Mouse (Mus musculus) retina, adult 2 months (tissue): Measurements from ENCODE around the gene Dnah1.

ENCODE experiments used
- DNase-seq: peaks from one replicate; pipeline ENCODE4 v3.0.0-alpha.2; 2012; ENCODE audit warnings: low read depth, low spot score

Gene Dnah1

DNA sequence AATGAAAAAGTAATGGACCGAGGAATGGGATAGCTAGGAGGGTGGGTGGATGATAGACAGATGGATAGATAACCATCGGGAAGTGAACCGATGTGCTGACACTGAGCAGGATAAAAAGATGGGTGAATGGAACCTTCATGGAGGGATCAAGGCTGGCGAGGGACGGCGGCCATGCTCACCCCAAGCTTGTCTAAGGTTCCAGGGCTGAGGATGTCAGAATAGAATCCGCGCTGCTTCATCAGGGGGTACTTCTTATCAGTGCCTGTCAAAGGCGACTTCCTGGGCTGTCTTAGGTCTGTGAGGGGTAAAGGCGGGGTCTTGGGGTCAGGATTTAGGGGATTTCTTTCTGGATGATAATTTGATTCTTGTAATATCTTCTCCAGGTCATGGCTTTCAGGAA lies 4.2 kb downstream of the Dnah1 start:
- no peak for DNase-seq

DNA sequence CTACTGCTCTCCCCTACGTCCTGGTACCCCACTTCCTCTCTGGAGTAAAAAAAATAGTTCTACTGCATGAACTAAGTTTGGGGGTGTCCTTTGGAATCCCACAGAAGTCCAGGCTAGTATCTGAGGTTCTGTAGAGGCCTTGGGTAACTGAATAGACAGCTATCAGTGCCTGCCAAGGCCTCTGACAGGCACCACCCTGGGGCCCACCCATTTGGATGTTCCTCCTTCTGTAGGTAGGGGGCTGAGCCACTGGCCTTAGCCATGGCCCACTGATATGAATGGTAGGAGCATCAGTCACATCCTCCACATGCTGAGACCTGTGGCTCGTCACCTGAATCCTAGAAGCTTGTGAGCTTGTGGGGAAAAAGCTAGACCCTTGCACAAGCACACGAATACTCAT lies 5.9 kb downstream of the Dnah1 start:
- DNase-seq, result no peak

DNA sequence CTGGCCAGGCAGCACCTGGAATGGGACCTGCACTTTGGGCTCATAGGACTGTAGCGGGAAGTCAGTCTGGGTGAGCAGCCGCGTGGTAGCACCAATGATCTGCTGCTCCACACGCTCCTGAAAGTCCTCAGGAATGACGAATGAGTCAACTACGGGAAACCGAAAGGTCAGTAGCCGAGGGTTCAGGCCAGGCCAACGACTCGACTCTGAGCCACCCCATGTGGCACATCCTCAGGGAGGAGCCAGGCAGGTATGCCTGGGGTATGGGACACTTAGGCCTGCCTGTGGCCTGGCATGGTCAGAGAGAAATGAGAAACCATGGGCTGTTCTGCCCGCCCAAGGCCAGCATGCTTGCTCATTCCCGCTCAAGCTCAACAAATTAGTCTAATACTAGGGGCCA lies 7.1 kb downstream of the Dnah1 start:
- no peak for DNase-seq

DNA sequence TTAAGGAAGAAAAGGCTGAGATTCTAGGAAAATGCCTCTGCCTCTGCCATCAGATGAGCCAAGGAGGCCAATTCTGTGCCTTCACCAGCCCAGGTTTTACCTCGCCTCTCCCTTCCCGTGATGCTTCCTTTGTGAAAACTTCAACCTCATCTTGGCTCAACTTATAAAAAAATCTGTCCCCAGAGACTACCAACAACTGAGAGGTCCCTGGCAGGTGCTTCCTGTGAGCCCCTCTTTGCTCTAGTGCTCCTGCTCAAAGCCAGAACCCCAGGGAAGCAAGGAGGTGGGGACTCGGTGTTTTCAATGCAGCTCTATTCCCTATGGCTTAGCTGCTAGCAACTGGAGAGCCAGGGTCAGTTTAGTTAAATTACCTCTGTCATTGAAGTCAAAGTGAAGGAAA lies 10.5 kb downstream of the Dnah1 start:
- no peak for DNase-seq

DNA sequence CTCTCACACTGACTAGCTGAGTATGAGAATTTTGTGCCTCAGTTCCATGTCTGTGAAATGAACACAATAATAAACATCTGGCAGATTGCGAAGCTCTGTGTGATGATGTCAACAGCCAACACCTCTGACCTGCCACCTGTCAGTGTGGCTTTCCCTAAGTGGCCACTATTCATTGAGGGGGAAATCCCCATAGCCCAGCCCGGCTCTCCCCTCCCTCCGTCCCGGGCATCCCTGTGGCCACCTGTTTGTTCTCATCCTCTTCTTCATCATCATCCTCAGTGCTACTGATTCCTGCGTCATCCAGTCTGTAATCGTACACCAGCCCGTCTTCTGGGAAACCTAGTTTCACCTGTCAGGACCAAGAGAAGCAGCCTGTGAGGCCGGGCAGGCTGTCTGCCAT lies 38.0 kb downstream of the Dnah1 start:
- DNase-seq, result no peak

DNA sequence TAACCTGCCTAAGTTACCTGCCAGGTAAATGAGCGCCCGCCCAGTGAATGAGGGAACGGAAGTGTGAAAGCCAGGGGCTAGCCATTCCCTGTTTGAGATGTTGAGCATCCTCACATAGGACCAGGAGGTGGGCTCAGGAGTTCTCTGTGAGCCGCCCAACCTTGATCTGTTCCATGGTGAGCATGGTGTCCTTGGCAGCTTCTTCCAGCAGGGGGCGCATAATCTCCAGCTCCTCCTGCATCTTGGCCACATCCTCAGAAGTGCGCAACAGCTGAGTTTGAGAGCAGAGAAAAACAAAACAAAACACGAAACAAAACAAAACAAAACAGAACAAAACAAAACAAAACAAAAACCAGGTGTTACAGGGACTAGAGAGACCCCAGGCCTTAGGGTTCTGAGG lies 51.5 kb downstream of the Dnah1 start:
- DNase-seq, result peak; percentile 45

DNA sequence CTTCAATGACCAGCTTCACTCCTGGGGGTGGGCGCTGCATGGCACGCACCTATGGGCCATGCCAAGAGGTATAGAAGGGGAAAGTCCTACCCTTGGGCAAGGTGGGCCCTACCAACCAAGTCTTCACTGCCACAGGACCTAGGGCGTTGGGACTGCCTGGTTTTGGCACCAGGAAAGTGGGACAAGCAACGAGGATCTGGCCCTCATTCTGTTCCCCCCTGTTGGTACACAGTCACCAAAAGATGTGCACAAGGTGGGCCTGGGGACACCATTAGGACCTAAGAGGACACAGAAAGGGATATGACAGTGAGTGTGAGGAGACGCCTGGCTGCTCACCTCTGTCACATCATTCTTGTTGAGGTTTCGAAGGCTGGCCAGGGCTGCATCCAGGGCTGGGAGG lies 52.6 kb downstream of the Dnah1 start:
- no peak for DNase-seq

DNA sequence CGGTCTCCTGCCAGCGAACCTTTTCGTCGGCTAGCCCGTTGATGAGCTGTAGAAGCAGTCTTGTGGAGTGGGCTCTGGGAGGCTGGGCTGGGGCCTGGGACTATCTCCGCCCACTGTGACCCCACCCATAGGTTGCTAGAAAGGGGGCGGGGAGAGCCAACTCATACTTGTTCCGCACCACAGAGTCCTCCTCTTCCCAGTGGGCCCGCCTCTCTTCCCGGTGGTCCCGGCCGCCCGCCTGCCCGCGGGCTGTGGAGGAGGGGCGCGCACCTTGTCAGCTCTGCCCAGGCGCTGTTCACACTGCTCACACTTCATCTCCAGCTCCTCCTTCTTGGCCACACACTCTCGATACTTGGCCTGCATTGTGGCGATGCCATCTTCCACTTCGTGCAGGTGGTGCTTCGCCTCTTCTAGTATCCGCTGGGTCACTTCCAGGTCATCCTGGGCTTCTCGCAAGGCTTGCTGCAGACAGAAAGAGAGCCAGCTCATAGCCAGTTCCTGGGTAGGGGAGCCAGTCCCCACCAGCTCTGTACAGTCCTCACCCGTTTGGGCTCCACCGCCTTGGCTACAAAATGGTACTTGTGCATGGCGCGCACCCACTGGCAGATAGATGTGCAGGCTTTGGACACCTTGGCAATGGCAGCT lies 54.1 kb downstream of the Dnah1 start:
- no peak for DNase-seq

DNA sequence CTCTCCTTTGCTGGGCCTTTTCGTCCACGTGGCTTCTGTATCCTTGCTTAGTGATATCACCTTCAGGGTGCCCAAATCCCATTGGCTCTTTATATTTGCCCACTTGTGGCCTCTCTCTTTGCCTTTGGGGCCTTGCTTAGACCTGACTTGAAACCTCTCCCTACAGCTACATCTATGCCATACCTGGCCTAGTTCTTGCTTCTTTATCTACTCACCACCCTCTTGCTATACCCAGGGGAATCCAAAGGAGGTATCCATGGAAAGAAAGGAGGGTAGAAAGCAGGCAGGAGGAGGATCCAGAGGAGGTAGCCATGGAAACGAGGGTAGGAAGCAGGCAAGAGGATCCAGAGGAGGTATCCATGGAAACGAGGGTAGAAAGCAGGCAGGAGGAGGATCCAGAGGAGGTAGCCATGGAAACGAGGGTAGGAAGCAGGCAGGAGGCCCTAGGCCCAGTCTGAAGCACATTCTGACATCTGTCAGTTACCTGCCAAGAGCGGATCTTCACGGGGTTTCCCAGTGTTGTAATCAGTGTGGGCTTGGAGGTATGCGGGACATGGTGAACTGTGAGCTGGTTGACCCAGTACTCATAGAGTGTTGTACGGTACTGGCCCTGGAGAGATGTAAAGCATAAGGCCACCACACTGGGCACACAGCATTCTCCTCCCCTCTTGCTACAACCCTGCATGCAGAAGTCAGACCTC lies 55.2 kb downstream of the Dnah1 start:
- DNase-seq, result no peak

DNA sequence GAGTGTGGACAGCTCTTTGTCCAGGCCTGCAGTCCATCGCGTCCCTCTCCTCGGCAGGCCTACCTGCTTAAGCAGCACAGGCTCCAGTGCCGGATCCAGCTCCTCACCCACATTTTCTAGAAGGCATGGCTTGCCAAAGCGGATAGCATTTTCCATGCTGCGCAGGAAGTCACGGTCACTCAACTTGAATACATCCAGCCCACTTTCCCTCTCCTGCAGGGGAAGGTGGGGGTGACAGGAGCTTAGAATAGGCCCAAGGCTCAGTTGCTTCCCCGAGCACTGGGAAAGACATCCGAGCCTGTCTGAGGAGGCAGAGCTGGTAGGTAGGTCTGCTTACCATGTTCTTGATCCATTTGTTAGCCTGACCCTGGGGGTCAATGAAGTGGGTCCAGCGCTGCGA lies 56.0 kb downstream of the Dnah1 start:
- no peak for DNase-seq

DNA sequence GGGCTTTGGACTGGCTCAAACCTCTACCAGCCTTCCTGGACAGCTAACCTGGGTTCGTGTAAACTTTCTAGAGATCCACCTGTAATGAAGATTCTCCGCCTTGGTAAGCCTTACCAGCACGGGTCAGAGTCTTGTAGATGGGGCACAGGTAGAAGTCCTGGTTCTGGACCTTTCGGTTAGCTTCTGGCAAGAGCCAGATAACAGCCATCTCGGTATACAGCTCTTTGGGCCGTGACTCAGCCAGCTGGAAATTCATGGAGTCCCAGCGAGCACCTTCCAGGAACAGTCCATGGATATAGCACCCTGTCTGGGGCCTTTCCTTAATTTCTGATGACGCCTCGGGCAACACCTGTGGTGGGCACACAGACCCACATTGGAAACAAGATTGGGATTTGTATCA lies 62.8 kb downstream of the Dnah1 start:
- no peak for DNase-seq

DNA sequence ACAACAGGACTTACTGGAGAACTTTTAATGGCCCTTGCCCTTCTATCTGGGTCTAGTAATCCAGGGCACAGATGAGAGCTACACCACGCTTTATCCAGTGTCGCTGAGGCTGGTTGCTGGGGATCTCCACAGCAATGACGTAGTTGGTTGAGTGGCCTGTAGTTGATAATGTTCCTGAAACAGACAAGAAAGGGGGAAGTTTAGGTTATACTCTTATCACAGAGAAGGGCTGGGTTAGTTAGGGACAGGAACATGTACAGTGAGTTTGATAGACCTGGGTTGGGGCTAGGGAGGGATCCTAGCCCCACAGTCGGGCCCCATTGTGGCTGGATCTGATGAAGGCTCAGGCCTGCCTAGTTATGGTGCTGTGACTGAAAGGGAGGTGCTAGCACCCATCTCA lies 63.3 kb downstream of the Dnah1 start:
- DNase-seq, result no peak

DNA sequence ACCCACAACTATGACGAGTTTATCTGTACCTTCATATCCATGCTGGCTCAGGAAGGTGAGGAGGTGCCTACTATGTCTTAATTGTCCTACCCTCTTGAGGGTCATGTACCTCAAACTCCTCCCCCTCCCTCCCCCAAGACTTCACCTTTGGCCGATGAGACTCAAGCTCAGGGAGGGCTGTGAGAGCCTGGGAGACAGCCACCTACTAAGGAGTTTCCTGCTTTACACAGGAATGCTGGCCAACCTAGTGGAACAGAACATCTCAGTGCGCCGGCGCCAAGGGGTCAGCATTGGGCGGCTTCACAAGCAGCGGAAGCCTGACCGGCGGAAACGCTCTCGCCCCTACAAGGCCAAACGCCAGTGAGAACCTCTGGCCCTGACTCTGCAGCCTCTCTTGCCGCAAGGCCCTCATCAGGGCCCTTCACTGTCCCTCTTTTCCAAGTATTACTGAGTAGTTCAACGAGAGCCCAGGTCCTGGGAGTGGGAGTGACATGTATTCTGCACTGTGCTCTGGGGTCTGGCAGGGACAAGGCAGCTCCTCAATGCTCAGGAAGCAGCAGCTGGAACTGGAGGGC lies 65.1 kb downstream of the Dnah1 start:
- DNase-seq, result no peak

DNA sequence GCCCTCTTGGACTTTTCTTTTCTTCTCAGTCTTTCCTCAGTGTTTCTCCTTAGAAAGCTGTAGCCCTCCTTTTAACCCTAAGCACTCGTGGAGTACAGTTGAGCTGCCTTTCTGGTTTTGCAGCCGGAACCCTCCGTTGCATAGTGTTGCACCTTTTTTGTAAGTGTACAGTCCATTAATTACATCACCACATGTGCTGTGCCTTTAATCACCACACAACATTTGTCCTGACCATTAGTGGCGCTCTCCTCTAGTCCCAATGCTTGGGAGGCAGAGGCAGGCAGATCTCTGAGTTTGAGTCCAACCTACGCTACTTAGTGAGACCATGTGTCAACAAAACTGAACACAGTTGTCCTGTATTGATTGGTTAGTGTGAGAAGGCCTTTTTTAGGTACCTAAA lies 71.6 kb downstream of the Dnah1 start:
- no peak for DNase-seq

DNA sequence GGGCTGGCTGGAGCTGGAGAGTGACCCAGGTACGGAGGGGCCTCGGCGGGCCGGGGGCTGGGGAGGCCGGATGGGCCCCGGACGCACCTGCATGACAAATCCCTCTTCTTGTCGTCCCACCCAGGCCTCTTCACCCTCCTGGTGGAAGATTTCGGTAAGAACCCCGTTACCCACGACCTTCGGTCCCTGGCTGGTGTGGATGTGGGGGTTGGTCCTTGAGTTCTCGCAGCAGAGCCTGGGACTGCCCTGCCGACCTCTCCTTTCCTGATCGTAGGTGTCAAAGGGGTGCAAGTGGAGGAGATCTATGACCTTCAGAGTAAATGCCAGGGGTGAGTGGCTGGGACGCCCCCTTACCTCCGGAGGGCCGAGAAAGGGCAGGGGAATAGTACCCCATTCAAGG lies 72.1 kb downstream of the Dnah1 start:
- no peak for DNase-seq

DNA sequence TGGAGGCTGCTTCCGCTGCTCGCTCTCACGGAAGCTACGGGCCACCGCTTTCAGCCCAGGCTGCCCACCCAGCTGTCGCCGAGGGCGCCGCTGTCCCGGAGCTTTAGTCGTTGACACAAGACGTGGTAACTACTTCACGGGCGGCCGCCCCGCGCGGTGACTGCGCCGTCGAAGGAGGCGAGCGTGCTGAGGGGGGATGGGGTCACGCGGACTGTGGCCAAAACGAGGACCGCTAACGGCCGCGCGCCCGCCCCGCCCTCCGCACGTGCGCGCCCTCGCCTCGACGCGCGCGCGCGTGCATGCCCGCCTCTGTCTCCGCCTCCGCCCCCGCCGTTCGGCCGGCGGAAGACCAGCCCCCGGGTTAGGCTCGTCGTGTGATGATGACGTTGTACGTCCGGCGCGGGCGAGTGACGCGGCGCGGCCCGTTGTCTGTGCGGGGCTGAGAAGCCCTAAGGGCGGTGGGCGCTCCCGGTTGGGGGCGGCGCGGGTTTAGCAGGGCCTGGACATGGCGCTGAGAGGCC lies 72.6 kb downstream of the Dnah1 start, which contains the start of the genes Phf7 and Bap1:
Phf7 (minus strand) TSS at position 234 of the 521 bp plus-strand sequence.
Bap1 (plus strand) TSS at position 367 of the 521 bp plus-strand sequence.
- DNase-seq, result peak; percentile 86

DNA sequence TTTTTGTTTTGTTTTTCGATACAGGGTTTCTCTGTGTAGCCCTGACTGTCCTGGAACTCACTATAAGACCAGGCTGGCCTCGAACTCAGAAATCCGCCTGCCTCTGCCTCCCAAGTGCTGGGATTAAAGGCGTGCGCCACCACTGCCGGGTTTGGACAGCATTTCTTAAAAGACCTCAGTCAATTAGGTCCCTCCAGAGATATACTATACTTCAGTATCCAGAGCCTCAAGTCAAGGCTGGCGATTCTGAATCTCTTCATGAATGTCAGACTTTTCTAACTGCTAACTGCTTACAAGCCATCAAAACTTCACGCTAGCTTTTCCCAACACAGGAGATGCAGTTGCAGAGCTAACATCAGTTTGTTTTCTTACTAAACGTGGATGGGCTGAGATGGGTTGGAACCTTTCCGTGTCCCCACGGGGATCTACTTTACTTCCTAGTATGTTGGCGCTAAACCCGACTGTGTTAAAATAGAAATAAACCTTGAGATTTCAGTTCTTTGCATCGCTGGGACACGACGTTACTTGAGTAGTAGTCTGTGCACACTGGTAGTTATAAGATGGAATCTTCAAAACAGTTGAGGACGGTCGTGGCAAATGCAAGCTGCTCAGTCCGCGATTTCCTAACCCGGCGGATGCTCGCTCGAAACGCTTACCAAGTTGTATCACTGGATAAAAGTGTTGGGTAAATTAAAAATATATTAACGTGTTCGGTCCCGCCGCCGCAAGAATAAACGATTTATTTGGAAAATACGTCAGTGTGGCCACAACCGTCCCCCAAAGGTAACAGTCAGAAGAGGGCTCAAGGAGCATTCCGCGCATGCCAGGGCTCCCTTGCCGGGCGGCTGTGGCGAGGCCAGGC lies 73.2 kb downstream of the Dnah1 start:
- no peak for DNase-seq

DNA sequence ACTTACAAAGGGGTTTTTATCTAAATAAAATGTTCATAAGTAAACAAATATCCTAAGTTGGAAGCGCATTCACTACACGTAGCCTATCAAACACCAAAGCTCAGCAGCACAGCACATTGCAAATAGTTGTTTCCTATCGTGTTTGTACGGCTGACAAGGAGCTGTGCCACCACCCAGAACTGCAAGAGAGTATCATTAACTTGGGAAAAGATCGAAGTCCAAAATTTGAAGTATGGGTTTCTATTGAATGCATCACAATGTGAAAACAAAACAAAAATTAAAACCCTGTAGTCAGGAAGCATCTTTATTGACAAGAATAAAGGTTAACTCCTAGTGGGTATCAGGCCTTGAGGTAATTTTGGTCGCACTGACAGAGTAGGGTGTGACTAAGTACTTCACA lies 75.3 kb downstream of the Dnah1 start:
- DNase-seq, result no peak

DNA sequence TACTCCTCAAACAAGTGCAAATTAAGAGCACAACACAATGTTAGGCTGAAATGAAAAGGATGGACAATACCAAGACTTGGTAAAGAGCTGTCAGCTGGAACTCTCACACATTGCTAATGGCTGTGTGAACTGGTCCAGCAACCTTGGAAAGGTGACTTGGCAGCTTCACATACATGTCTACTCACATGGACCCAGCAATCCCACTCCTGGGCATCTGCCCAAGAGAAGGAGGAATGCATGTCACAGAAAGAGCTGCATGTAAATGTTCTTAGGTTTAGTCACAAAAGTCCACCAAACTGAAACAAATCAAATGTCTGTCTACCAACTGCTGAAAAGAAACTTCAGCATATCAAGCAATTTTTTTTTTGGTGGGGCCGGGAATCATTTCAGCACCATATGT lies 77.8 kb downstream of the Dnah1 start:
- no peak for DNase-seq

DNA sequence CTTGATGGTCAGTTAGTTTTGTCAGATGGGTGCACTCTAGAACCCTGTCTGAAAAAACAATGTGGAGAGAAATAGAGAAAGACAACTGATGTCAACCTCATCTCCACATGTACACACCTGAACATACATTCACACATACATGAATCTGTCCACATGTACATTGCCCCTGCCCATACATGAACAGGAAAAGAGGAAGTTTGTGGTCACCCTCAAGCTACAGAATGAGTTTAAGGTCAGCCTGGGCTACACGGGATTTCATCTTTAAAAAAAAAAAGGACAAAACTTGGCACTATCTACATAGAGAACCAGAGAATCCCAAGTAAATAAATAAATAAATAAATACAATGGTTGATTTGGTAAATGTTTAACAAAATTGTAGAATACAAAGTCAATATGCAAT lies 78.9 kb downstream of the Dnah1 start:
- no peak for DNase-seq

DNA sequence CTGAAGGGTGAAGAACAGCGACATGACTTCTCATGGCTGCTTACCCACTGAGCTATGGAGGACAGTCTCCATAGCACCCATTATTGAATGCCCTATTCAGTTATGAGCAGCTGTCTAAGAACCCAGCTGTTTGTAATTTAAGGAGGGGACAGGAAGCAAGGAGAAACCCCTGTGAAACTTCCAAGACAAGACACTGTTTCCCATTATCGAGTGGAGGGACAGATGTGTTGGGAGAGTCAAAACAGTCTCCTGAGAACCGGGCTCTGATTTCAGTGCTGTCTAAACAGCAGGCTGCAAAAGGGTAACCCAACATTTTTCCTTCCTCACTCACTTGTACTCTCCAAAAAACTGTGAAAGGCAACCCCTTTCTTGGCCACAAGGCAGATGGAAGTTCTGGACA lies 83.2 kb downstream of the Dnah1 start:
- DNase-seq, result no peak
